Mouse (Mus musculus) stomach, embryonic 16.5 days (tissue): ENCODE data around the gene Morc1. TPM values are rescaled to one million over a fixed set of nuclear protein-coding genes. Genes with fewer than 3 reads are reported as not detected.
A peak's percentile ranks its signal among the peaks of the same experiment; 100 is the strongest.

Experiments used
- ATAC-seq: fragments of 200-750 bp; cut with Nextera tagmentation; 2 replicates; pipeline ENCODE4 v1.8.0; 2017; ENCODE audit warnings: moderate number of reproducible peaks, moderate TSS enrichment; ENCODE audit not compliant: insufficient read depth, low FRiP score
- H3K27ac ChIP-seq: fragments of 300-500 bp; sonication (generic); 2 replicates; pipeline ENCODE4 v1.5.1; 2014; ENCODE audit warnings: low read length
- H3K27me3 ChIP-seq: fragments of 300-500 bp; sonication (generic); 2 replicates; pipeline ENCODE4 v1.6.1; 2014; ENCODE audit warnings: low read length, control low read depth, mixed read lengths; ENCODE audit not compliant: control insufficient read depth, insufficient read depth
- H3K36me3 ChIP-seq: fragments of 300-500 bp; sonication (generic); 2 replicates; pipeline ENCODE4 v1.6.1; 2014; ENCODE audit warnings: low read length; ENCODE audit not compliant: control insufficient read depth, insufficient read depth
- H3K4me1 ChIP-seq: fragments of 300-500 bp; sonication (generic); 2 replicates; pipeline ENCODE4 v1.6.1; 2014; ENCODE audit warnings: low read length, control low read depth, mixed read lengths; ENCODE audit not compliant: control insufficient read depth, insufficient read depth
- H3K4me2 ChIP-seq: fragments of 300-500 bp; sonication (generic); 2 replicates; pipeline ENCODE4 v1.6.1; 2014; ENCODE audit warnings: low read depth, low read length, mixed read lengths
- H3K4me3 ChIP-seq: fragments of 300-500 bp; sonication (generic); replicated peaks from 2 replicates; pipeline ENCODE4 v1.5.1; 2014; ENCODE audit warnings: mild to moderate bottlenecking, low read length
- H3K9ac ChIP-seq: fragments of 300-500 bp; sonication (generic); 2 replicates; pipeline ENCODE4 v1.6.1; 2014; ENCODE audit warnings: low read length
- H3K9me3 ChIP-seq: fragments of 300-500 bp; sonication (generic); replicated peaks from 2 replicates; pipeline ENCODE4 v1.6.1; 2016; ENCODE audit warnings: low read length, control low read depth; ENCODE audit not compliant: control insufficient read depth
- WGBS: fragments of 180-500 bp; shearing (Covaris S2); extraction: QIAGEN DNeasy Blood & Tissue Kit; methylation state at CpG from one replicate; pipeline ENCODE4 v1.1.7; 2014; 5-methylcytosine and 5-hydroxymethylcytosine counted together
- polyA plus RNA-seq: library from polyadenylated mRNA; unstranded; fragments of >200 nt; fragmentation: Nextera tagmentation; extraction: Ambion mirVana; gene quantifications from 2 replicates; pipeline ENCODE4 v1.2.1, GENCODE M21; 2015

Gene Morc1
- polyA plus RNA-seq, 1 experiment from 2014 or later: 0.04 TPM

DNA sequence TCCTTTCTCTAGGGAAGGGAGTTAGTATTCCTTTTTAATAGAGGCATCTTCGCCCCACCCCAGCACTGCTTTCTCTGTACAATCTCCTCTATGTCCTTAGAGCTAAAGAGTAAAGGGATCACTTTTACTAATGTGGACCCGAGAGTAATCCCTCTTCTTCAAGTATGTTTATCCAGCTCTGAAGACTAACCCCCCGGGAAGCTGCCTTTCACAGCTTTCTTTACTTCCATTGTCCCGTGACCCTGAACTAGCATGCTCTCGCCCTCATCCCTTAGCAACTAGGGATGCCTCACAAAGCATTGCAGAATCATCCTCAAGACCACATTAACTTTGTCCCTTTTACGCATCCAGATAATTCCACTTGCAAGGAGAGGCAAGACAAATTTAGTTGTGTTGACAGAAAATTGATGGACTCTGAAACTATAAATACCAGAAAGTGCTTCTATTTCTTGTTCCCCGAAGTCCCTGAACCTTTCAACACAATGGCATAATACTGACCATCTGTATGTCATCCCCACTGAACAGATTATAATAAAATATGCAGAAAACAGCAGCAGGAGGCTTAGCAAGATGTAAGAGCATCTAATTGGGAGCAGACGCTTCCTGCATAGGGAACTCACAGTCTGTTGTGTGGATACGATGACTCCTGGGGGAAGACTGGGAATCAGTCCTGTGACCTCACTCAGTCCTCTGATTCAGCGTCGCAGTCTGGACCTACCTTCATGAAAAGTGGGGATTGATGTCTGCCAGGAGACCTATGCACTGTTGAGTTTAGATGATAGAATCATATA, 131.4 kb downstream of the Morc1 start:
- Histone ChIP-seq H3K27ac (no peak overlapping the region), H3K9me3 (no peaks in the 10 kb centered on the region), H3K4me3 (no peak overlapping the region), H3K9ac (no peak overlapping the region), H3K36me3 (no peaks in the 10 kb centered on the region), H3K4me1 (no peaks in the 10 kb centered on the region), H3K27me3 (no peaks in the 10 kb centered on the region), H3K4me2 (no peak overlapping the region)
- ATAC-seq: no peak
- WGBS: 42% methylated on average over 11 of the region's 11 CpGs

DNA sequence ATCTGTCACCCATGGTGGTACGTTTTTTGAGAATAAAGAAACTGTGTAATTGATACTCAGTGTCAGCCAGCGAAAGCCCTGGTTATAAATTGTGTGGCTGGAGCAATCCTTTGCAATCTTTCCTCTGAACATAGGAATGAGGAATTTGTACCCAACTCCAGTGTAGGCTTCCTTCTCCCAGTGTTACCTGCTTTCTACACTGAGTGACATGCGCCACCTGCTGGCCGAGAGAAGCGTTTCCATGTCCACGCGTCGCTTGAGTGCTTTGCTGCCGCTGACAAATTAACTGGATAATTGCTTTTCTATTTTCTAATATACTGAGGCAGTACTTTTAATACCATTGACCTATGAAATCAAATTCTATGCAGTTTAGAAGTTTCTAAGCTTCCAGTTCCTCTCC, 139.3 kb downstream of the Morc1 start:
- Histone ChIP-seq H3K27ac (no peak overlapping the region), H3K4me2 (no peak overlapping the region), H3K9ac (no peak overlapping the region), H3K36me3 (no peaks in the 10 kb centered on the region), H3K9me3 (no peaks in the 10 kb centered on the region), H3K4me3 (no peak overlapping the region), H3K4me1 (no peaks in the 10 kb centered on the region), H3K27me3 (no peaks in the 10 kb centered on the region)
- ATAC-seq: no peak
- 17% methylated on average over 9 of the region's 9 CpGs for WGBS

DNA sequence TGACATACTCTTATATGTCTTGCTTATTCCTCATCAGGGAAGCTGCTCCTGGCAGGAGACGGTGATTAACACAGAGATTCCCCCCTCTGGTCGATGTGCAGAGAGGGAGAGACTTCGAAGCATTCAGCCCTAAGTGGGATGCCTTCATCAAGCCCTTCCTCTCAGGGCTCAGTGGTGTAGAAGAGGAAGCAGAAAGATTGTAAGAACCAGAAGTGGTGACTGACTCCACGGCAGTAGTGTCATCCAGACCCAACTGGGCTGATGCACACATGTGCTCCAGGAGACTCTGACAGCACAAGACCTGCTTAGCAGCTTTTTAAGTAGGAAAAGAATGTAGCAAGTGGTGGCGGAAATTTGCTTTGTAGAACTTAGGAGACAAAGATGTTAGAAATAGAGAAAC, 143.0 kb downstream of the Morc1 start:
- no peak for ATAC-seq
- Histone ChIP-seq H3K4me3 (no peak overlapping the region), H3K27me3 (no peaks in the 10 kb centered on the region), H3K27ac (no peak overlapping the region), H3K4me2 (no peak overlapping the region), H3K4me1 (no peaks in the 10 kb centered on the region), H3K36me3 (no peaks in the 10 kb centered on the region), H3K9ac (no peak overlapping the region), H3K9me3 (no peaks in the 10 kb centered on the region)
- 69% methylated on average over 5 of the region's 5 CpGs for WGBS

DNA sequence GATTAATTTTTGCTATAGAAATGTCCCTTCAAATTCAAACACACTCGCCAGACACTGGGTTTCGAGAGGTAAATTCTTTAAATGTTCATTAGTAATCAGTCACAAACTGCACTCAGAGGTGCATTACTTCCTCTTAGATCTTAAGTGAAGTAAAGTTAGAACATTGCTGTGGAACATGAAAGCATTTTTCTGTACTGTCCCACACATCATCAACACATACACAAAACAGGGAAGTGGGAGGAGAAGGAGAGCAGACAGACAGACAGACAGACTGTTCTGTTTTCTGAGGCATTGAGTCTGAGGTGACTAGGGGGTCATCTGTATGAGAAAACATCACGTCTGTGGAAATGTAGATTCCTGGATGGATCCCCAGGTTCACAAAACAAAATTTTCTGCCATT, 143.5 kb downstream of the Morc1 start:
- Histone ChIP-seq H3K9me3 (no peaks in the 10 kb centered on the region), H3K27me3 (no peaks in the 10 kb centered on the region), H3K9ac (no peak overlapping the region), H3K4me2 (no peak overlapping the region), H3K36me3 (no peaks in the 10 kb centered on the region), H3K4me1 (no peaks in the 10 kb centered on the region), H3K4me3 (no peak overlapping the region), H3K27ac (no peak overlapping the region)
- 62% methylated on average over 3 of the region's 3 CpGs for WGBS
- no peak for ATAC-seq

DNA sequence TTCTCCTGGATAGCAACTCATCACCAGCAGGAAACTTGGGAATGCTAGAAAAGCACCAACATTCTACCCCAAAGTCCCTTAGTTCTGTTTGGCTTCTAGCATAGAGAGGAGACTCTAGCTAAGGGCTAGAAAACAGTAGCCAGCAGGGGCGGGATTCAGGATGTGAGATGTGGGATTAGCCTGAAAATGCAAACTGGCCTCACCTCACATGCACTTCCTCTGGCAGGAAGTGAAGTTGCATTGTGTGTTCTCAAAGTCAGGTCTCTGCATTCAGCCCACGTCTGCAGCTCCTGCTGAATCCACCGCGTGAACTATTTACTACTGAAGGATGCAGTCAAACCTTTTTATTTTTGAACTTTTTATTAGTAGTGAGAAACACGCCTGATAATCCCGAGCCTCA, 154.3 kb downstream of the Morc1 start:
- no peak for ATAC-seq
- H3K9me3 ChIP-seq: no peaks in the 10 kb centered on the region
- WGBS: 64% methylated on average over 6 of the region's 6 CpGs

DNA sequence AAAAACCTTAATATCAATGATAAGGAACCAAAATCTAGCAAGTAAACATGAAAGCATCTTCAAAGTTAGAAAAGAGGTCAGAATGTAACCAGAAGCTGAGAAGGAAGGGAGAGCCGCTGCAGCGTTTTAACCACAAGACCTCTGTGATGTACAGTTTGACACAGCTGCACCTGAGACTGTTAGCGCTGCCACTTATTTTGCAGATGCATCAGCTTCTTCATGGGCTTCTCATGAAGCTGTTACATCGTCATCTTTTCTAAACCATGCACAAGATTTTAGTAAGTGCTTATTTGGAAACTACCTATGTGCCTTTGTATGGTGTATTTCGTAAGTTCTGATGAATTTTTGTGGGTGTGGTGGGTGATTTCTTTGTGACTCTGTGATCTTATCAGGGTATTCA, 163.4 kb downstream of the Morc1 start:
- WGBS: 87% methylated on average over 5 of the region's 5 CpGs
- no peak overlapping the region for H3K27ac ChIP-seq
- H3K4me1 ChIP-seq: no peaks in the 10 kb centered on the region
- H3K9me3 ChIP-seq: no peaks in the 10 kb centered on the region
- no peak for ATAC-seq
- no peak overlapping the region for H3K9ac ChIP-seq
- H3K4me2 ChIP-seq: no peak overlapping the region
- H3K36me3 ChIP-seq: no peaks in the 10 kb centered on the region
- H3K4me3 ChIP-seq: no peak overlapping the region
- H3K27me3 ChIP-seq: no peaks in the 10 kb centered on the region

More for the DNA sequence above, 154.3 kb downstream of the Morc1 start:
- Histone ChIP-seq H3K4me2 (no peak overlapping the region), H3K4me1 (no peaks in the 10 kb centered on the region), H3K36me3 (no peaks in the 10 kb centered on the region), H3K27ac (no peak overlapping the region), H3K4me3 (no peak overlapping the region), H3K9ac (no peak overlapping the region), H3K27me3 (no peaks in the 10 kb centered on the region)

DNA sequence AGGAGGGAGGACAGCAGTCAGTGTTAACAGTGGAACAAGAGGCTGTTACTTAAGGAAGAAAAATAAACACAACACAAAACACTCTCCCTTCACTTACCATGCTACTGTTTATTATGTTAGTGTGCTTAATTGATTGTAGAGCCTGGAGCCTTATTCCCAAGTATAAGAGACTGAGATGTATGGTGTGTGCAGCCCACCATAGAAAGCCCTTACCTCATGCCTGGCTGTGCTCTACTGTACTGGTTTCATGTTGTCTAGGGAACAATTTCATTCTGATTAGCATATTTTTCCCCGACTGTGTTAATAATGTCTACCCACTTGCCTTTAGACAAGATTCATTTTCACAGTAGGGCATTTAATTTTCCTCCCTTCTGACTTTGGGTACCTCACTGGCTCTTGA, 164.2 kb downstream of the Morc1 start:
- Histone ChIP-seq H3K9ac (no peak overlapping the region), H3K4me2 (no peak overlapping the region), H3K27me3 (no peaks in the 10 kb centered on the region), H3K27ac (no peak overlapping the region), H3K4me1 (no peaks in the 10 kb centered on the region), H3K9me3 (no peaks in the 10 kb centered on the region), H3K36me3 (no peaks in the 10 kb centered on the region), H3K4me3 (no peak overlapping the region)
- no peak for ATAC-seq
- 75% methylated on average over 1 of the region's 1 CpGs for WGBS

DNA sequence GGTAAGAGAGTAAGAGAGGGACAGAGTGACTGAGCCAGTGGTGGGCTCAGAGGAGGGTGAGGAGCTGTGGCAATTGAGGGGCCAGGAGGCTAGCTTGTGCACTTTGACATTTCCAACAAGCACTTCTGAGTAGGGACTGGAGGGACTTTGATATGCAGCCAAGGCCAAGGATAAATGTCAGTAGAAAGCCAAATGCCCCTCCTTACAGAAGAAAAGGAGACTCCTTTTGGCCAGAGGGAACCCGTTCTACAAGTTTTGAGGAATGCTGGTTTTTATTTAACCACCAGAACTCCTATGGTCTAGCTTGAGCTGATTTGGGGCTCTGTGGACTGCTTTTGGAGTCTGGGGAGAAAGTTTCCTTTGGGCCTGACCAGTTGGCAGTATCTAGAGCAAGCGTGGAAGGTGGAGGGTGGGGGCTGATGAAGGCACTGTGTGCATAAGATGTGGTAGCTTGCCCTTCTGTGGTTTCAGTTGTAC, 172.7 kb downstream of the Morc1 start:
- Histone ChIP-seq H3K27ac (peak overlapping the region; percentile 89), H3K4me1 (peaks cover 7% of the 10 kb centered on the region; the same call in 1 of the 2 replicates), H3K4me2 (no peak overlapping the region), H3K4me3 (no peak overlapping the region), H3K9me3 (no peaks in the 10 kb centered on the region), H3K36me3 (no peaks in the 10 kb centered on the region), H3K9ac (no peak overlapping the region), H3K27me3 (no peaks in the 10 kb centered on the region)
- WGBS: 55% methylated on average over 2 of the region's 2 CpGs
- peak; percentile 91 for ATAC-seq

DNA sequence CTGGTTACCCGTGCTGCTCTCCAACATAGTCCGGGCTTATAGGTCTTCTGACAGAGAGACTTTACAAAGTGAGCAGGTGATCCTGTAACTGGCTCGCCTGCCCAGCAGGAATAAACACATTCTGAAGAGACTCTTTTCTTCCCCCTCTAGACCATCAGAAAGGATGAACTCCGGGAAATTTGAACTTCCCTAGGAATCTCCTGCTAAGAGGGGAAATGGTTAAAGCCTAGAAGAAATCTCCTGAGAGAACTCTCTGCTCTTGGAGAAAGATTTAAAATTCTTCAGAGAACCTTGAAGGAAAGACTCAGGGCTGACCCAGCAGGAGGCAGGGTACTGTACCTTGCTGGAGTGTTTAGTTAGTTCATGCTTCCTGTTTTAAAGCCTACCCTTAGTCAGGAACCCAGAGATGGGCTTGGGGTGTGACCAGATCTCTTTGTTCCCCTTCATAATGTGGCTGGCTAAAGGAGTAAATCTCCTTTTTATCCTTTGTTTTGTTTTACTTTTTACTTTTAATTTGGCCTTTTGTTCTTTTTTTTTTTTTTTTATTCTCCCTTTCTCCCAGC, 175.5 kb downstream of the Morc1 start:
- Histone ChIP-seq H3K4me1 (peaks cover 7% of the 10 kb centered on the region; the same call in 1 of the 2 replicates), H3K27ac (0 out of 2 replicates have a peak overlapping the region, but pooled peaks have one; percentile 1), H3K9ac (no peak overlapping the region), H3K36me3 (no peaks in the 10 kb centered on the region), H3K27me3 (no peaks in the 10 kb centered on the region), H3K4me3 (no peak overlapping the region), H3K9me3 (no peaks in the 10 kb centered on the region), H3K4me2 (no peak overlapping the region)
- WGBS: 43% methylated on average over 4 of the region's 4 CpGs
- no peak for ATAC-seq
